Mouse (Mus musculus): ENCODE measurements around the gene Clcc1. TPM values are rescaled to one million over a fixed set of nuclear protein-coding genes. Genes with fewer than 3 reads are reported as not detected.

Gene Clcc1
- total RNA-seq, 2 experiments from 2014 or later = 26.4 to 29.9 TPM

DNA sequence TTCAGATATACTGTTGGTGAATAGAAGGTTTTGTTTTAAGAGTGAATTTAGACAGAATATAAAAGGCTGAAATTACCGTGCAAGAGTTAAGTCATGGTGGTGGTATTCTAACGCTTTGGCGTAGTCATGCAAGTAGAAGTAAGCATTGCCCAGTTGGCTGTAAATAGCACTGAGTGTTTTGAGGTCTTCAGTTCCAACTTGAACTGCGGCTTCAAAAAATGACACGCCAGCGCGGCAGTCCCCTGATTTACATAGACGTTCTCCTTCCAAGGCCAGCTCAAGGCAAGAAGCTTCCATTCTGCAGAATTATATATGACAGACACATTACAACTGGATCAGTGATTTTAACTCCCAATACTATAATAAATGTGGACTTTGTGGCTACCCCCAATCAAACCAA, 49.1 kb downstream of the Clcc1 start:
- DNase-seq = no peak

GRCm38 (mm10) chr3:108711296-108711695, 57.6 kb downstream of the Clcc1 start:
- no peak for DNase-seq

- no peak for DNase-seq
Measured at GRCm38 (mm10) chr3:108713065-108713675, 59.5 kb downstream of the Clcc1 start.

DNA sequence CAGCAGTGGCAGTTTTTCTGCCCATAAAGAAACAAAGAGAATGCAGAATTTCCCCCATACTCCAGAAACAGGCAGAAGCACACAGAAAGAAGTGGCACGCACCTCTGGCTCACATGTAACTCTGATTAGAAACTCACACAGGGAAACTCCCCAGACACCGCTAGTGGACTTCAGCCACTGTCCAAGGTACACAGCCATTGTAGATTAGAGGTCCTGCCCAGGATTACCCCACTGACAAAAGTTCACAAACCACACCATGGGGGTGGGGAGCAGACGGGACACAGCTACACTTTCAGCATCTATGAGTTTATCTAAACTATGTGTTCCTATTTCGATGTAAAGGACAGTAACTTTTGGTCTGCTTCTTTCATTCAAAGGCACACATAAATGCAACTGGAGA, 61.1 kb downstream of the Clcc1 start:
- no peak for DNase-seq

DNA sequence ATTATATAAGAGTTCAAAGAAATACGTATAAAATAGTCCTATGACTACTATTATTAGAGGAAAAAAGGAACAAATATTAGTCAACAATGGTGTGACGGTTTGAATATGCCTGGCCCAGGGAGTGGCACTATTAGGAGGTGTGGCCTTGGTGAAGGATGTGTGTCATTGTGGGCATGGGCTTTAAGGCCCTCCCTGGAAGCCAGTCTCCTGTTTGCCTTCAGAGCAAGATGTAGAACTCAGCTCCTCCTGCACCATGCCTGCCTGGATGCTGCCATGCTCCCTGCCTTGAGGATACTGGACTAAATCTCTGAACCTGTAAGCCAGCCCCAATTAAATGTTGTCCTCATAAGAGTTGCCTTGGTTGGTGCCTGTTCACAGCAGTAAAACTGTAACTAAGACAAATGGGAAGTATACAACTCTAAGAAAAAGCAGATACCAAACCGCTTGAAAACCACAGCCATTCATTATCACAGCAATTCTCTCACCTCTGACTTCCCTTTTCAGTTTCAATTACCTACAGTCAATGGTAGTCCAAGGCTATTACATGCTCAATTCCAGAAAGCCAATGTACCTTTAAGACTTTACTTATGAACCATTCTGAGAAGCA, 64.3 kb downstream of the Clcc1 start:
- no peak for DNase-seq

GRCm38 (mm10) chr3:108719357-108719756, 65.6 kb downstream of the Clcc1 start:
- no peak for DNase-seq

DNA sequence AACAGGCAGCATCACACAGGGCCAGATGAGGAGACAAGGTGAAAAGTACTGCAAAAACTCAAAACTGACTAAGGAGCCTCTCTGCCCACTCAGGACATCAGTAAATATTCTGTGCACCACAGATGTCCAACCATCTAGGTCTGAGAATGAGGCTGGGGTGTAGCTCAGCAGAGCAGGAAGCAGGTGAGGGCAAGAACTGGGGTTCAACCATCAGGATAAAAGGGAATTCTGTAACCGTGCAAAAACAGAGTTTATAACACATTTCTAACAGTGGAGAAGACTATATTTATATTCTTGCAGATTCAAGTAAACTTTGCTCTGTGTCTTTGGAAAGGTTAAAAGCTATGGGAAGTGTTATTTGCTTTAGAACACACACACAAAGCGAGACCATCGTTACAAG, 66.0 kb downstream of the Clcc1 start:
- no peak for DNase-seq

GRCm38 (mm10) chr3:108721076-108721991, 67.6 kb downstream of the Clcc1 start:
- peak; percentile 51 for DNase-seq

DNA sequence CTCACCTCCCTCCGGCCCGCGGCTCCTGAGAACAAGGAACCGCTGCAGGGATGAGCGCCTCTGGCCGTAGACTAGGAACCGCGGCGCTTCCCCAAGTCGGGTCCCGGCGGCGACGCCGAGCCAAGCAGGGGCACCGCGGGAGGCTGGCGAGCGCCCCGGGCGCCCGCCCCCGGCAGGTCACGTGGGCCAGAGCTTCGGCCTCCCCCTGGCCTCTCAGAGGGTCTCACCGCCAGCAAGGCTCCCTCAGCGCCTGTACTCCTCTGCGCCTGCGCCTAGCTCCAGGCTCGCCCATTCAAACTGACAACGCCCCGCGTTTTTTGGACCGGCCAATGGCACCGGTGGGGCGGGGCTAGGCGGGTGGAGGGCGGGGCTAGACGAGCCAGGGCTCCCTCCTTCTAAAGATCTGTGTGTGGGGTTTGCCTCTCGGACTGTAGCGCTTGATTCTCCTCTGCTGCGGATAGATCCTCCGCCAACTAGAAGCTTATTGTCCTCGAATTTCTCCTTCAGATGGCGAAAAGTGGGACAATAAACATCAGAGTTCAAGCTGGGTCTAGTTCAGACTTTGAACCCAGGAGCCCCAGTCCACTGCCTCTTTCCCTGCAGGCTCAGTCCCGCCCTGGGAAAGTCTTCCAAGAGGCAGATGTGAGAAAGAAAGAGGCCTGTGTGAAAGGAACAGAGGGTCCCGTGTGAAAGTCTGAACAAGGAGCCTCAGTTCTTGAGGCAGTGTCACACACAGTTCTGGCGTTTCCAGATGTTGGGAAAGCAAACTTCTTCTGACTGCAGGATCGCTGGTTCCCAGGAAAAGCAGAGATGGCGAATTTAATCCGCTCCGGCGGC, 68.5 kb downstream of the Clcc1 start, which contains the start of gene Gpsm2:
Gene Gpsm2, minus strand, starts transcription at position 274 of the 837 bp plus-strand sequence.
- DNase-seq = peak; percentile 97

DNA sequence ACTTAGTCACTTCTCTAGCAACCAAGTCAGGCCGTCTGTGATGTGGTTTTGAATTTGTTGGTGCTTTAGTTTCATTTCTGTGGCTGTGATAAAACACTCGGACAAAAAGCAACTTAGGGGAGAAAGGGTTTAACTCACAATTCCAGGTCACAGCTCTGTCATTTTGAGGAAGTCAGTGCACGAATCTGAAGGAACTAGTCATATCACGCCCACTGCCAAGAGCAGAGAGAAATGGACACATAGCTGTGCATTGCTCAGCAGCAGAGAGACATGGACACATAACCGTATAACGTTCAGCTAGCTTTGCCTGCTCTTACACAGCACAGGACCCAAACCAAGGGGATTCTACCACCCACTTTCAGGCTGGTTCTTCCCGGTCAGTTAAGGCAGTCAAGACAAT, 72.7 kb downstream of the Clcc1 start:
- DNase-seq = no peak

DNA sequence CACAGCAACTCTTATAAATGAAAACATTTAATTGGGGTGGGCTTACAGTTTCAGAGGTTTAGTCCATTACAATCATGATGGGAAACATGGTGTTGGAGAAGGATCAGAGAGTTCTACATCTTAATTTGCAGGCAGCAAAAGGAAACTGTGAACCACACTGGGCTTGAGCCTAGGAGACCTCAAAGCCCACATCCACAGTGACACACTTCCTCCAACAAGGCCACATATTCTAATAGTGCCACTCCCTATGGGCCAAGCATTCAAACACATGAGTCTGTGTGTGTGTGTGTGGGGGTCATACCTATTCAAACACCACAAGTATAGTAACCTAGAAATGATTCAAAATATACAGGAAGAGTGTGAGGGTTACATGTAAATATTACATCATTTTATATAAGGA, 73.6 kb downstream of the Clcc1 start:
- no peak for DNase-seq

DNA sequence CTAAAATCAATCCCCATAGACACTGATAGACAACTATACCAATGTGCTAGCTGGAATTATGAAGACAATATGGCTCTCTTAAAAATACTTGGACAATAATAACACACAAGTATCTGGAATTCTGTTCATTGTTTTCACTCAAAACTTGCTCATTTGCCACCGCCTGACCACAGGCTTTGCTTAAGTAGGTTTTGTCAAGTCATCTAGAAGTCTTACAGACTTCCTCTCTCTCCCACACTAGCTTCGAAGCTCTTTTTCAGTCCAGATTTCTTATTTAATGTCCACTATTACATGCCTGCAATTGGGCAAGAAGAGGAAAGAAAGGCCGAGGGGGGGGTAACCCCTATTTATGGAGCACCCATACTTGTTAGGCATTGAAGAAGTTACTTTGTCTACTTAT, 74.1 kb downstream of the Clcc1 start:
- no peak for DNase-seq

Other genes with a start within 250 kb of the Clcc1 start
- gene Celsr2, start 238.4 kb upstream of the Clcc1 start, total RNA-seq (2021) = 1 to 10 TPM; 2.9 to 4.3 TPM
- gene Sars, start 208.7 kb upstream of the Clcc1 start, total RNA-seq (2021) = 100 to 1,000 TPM; 109 to 111 TPM
- not detected for gene 1700013F07Rik, start 119.8 kb upstream of the Clcc1 start, total RNA-seq (2021)
- gene 5330417C22Rik, start 117.4 kb upstream of the Clcc1 start, total RNA-seq (2021) = under 1 TPM; 0.19 to 0.25 TPM
- gene Tmem167b, start 91.4 kb upstream of the Clcc1 start, total RNA-seq (2021) = 10 to 100 TPM; 23.1 to 24.9 TPM
- gene Taf13, start 82.2 kb upstream of the Clcc1 start, total RNA-seq (2021) = 10 to 100 TPM; 19.4 to 22.6 TPM
- 1 to 10 TPM; 6.2 to 7.7 TPM for gene Wdr47, start 62.6 kb upstream of the Clcc1 start, total RNA-seq (2021)
- gene Gpsm2, start 68.4 kb downstream of the Clcc1 start, total RNA-seq (2021) = 10 to 100 TPM; 14.2 to 15.3 TPM
- under 1 TPM; 0.27 to 0.31 TPM for gene Aknad1, start 85.7 kb downstream of the Clcc1 start, total RNA-seq (2021)
- 10 to 100 TPM; 31.8 to 38.5 TPM for gene Stxbp3, start 186.6 kb downstream of the Clcc1 start, total RNA-seq (2021)
- under 1 TPM; 0.07 to 0.34 TPM for gene Fndc7, start 236.1 kb downstream of the Clcc1 start, total RNA-seq (2021)